Comparison of ENCODE assay signal across 8 mouse cellular contexts in genomic region chr14:46564998-46565397, GRCm38 (mm10).
DNase-seq lines count a peak whose midpoint lies in the region; ATAC-seq and TF ChIP-seq lines count a peak whose summit lies in the region.

No protein-coding gene starts in this region.

- H3K36me3 ChIP-seq in liver, postnatal 0 days (replicated peaks; ENCODE audit: insufficient read depth, low read length), result no peaks in the 10 kb centered on the region

- no peak for ATAC-seq in liver, postnatal 0 days

- H3K4me3 ChIP-seq in liver, postnatal 0 days (ENCODE audit: low read depth, low read length), result no peak overlapping the region

- no peak overlapping the region for H3K4me2 ChIP-seq in liver, postnatal 0 days (ENCODE audit: low read depth, low read length)

- no peak for TF ChIP-seq EP300 in liver, postnatal 0 days (IDR thresholded peaks at IDR 0.05; ENCODE audit: low read depth)

- H3K9me3 ChIP-seq in liver, postnatal 0 days (ENCODE audit: low read length), result no peaks in the 10 kb centered on the region

- H3K27ac ChIP-seq in liver, postnatal 0 days (ENCODE audit: low read depth), result no peak overlapping the region

- peak; percentile 89 for TF ChIP-seq CTCF in liver, postnatal 0 days (IDR thresholded peaks at IDR 0.05; ENCODE audit: low read depth)

- H3K9ac ChIP-seq in liver, postnatal 0 days (replicated peaks), result no peak overlapping the region

- WGBS in liver, postnatal 0 days (ENCODE audit: insufficient replicate concordance), result 15% methylated on average over 3 of the region's 3 CpGs

- 0 out of 2 replicates have a peak, but pooled peaks cover 4% of the 10 kb centered on the region for H3K4me1 ChIP-seq in liver, postnatal 0 days (ENCODE audit: insufficient read depth)

- H3K27me3 ChIP-seq in liver, postnatal 0 days (ENCODE audit: insufficient read depth, low read length), result no peaks in the 10 kb centered on the region

- DNase-seq in cerebellum, adult 9-10 months, result peak; percentile 35
- no peak for DNase-seq in cerebellum, adult 9-11 months
- peak; percentile 42 for DNase-seq in 3134 (ENCODE audit: extremely low read depth, insufficient read length, low spot score)
- peak; percentile 29 for DNase-seq in adrenal gland, adult 2 months
- DNase-seq in frontal cortex, postnatal 25 days (ENCODE audit: low spot score in 2 of 2), result peak; percentile 15 to 32
- peak; percentile 69 for DNase-seq in kidney, postnatal 14 days
- peak; percentile 37 for DNase-seq in liver, postnatal 0 days
- peak; percentile 56 for DNase-seq in skeletal muscle tissue, adult 2 months (ENCODE audit: low read depth, low spot score)
